Mouse (Mus musculus) stomach, embryonic 16.5 days (tissue): Measurements from ENCODE around the gene Rhbdl3. TPM values are rescaled to one million over a fixed set of nuclear protein-coding genes. Genes with fewer than 3 reads are reported as not detected.

Source experiments
- ATAC-seq: fragments of 200-750 bp; cut with Nextera tagmentation; 2 replicates; pipeline ENCODE4 v1.8.0; 2017; ENCODE audit warnings: moderate number of reproducible peaks, moderate TSS enrichment; ENCODE audit not compliant: insufficient read depth, low FRiP score
- H3K27ac ChIP-seq: fragments of 300-500 bp; sonication (generic); 2 replicates; pipeline ENCODE4 v1.5.1; 2014; ENCODE audit warnings: low read length
- H3K27me3 ChIP-seq: fragments of 300-500 bp; sonication (generic); 2 replicates; pipeline ENCODE4 v1.6.1; 2014; ENCODE audit warnings: low read length, control low read depth, mixed read lengths; ENCODE audit not compliant: control insufficient read depth, insufficient read depth
- H3K36me3 ChIP-seq: fragments of 300-500 bp; sonication (generic); 2 replicates; pipeline ENCODE4 v1.6.1; 2014; ENCODE audit warnings: low read length; ENCODE audit not compliant: control insufficient read depth, insufficient read depth
- H3K4me1 ChIP-seq: fragments of 300-500 bp; sonication (generic); 2 replicates; pipeline ENCODE4 v1.6.1; 2014; ENCODE audit warnings: low read length, control low read depth, mixed read lengths; ENCODE audit not compliant: control insufficient read depth, insufficient read depth
- H3K4me2 ChIP-seq: fragments of 300-500 bp; sonication (generic); 2 replicates; pipeline ENCODE4 v1.6.1; 2014; ENCODE audit warnings: low read depth, low read length, mixed read lengths
- H3K4me3 ChIP-seq: fragments of 300-500 bp; sonication (generic); replicated peaks from 2 replicates; pipeline ENCODE4 v1.5.1; 2014; ENCODE audit warnings: mild to moderate bottlenecking, low read length
- H3K9ac ChIP-seq: fragments of 300-500 bp; sonication (generic); 2 replicates; pipeline ENCODE4 v1.6.1; 2014; ENCODE audit warnings: low read length
- H3K9me3 ChIP-seq: fragments of 300-500 bp; sonication (generic); replicated peaks from 2 replicates; pipeline ENCODE4 v1.6.1; 2016; ENCODE audit warnings: low read length, control low read depth; ENCODE audit not compliant: control insufficient read depth
- WGBS: fragments of 180-500 bp; shearing (Covaris S2); extraction: QIAGEN DNeasy Blood & Tissue Kit; methylation state at CpG from one replicate; pipeline ENCODE4 v1.1.7; 2014; 5-methylcytosine and 5-hydroxymethylcytosine counted together
- polyA plus RNA-seq: library from polyadenylated mRNA; unstranded; fragments of >200 nt; fragmentation: Nextera tagmentation; extraction: Ambion mirVana; gene quantifications from 2 replicates; pipeline ENCODE4 v1.2.1, GENCODE M21; 2015

Rhbdl3 gene
- polyA plus RNA-seq, 1 experiment from 2014 or later = 3.8 TPM

- Histone ChIP-seq H3K4me3 (no peak overlapping the region), H3K9ac (no peak overlapping the region), H3K9me3 (no peaks in the 10 kb centered on the region), H3K36me3 (no peaks in the 10 kb centered on the region), H3K4me2 (no peak overlapping the region), H3K4me1 (no peaks in the 10 kb centered on the region), H3K27me3 (no peaks in the 10 kb centered on the region), H3K27ac (no peak overlapping the region)
- WGBS = 83% methylated on average over 6 of the region's 6 CpGs
- ATAC-seq = no peak
These were observed 23.9 kb downstream of the Rhbdl3 start for GRCm38 (mm10) chr11:80324636-80325035.

GRCm38 (mm10) chr11:80332709-80333400 is 32.1 kb downstream of the Rhbdl3 start:
- Histone ChIP-seq H3K9me3 (no peaks in the 10 kb centered on the region), H3K4me3 (no peak overlapping the region), H3K9ac (no peak overlapping the region), H3K27me3 (no peaks in the 10 kb centered on the region), H3K36me3 (no peaks in the 10 kb centered on the region), H3K4me2 (no peak overlapping the region), H3K27ac (no peak overlapping the region), H3K4me1 (no peaks in the 10 kb centered on the region)
- 59% methylated on average over 12 of the region's 12 CpGs for WGBS
- no peak for ATAC-seq

- Histone ChIP-seq H3K36me3 (no peaks in the 10 kb centered on the region), H3K27me3 (no peaks in the 10 kb centered on the region), H3K9me3 (no peaks in the 10 kb centered on the region), H3K4me2 (no peak overlapping the region), H3K4me3 (no peak overlapping the region), H3K9ac (no peak overlapping the region), H3K4me1 (no peaks in the 10 kb centered on the region), H3K27ac (no peak overlapping the region)
- 9% methylated on average over 7 of the region's 7 CpGs for WGBS
- no peak for ATAC-seq
These were observed 35.1 kb downstream of the Rhbdl3 start for GRCm38 (mm10) chr11:80335609-80336350.

- H3K36me3 ChIP-seq = no peaks in the 10 kb centered on the region
- no peaks in the 10 kb centered on the region for H3K9me3 ChIP-seq
- no peak overlapping the region for H3K4me2 ChIP-seq
- no peak for ATAC-seq
- 23% methylated on average over 6 of the region's 6 CpGs for WGBS
- no peaks in the 10 kb centered on the region for H3K4me1 ChIP-seq
- no peaks in the 10 kb centered on the region for H3K27me3 ChIP-seq
- no peak overlapping the region for H3K4me3 ChIP-seq
- no peak overlapping the region for H3K27ac ChIP-seq
- H3K9ac ChIP-seq = no peak overlapping the region
These were observed 35.6 kb downstream of the Rhbdl3 start for GRCm38 (mm10) chr11:80336351-80336730.

GRCm38 (mm10) chr11:80342482-80342881 is 41.8 kb downstream of the Rhbdl3 start:
- H3K4me3 ChIP-seq = no peak overlapping the region
- no peak overlapping the region for H3K4me2 ChIP-seq
- no peaks in the 10 kb centered on the region for H3K27me3 ChIP-seq
- no peaks in the 10 kb centered on the region for H3K9me3 ChIP-seq
- H3K4me1 ChIP-seq = no peaks in the 10 kb centered on the region
- 26% methylated on average over 2 of the region's 2 CpGs for WGBS
- H3K9ac ChIP-seq = no peak overlapping the region
- no peaks in the 10 kb centered on the region for H3K36me3 ChIP-seq
- ATAC-seq = no peak
- no peak overlapping the region for H3K27ac ChIP-seq

- Histone ChIP-seq H3K4me3 (no peak overlapping the region), H3K4me2 (no peak overlapping the region), H3K27ac (no peak overlapping the region), H3K36me3 (no peaks in the 10 kb centered on the region), H3K4me1 (no peaks in the 10 kb centered on the region), H3K27me3 (no peaks in the 10 kb centered on the region), H3K9ac (no peak overlapping the region), H3K9me3 (no peaks in the 10 kb centered on the region)
- no peak for ATAC-seq
- WGBS = 69% methylated on average over 5 of the region's 5 CpGs
These were observed 51.2 kb downstream of the Rhbdl3 start for GRCm38 (mm10) chr11:80351832-80352430.

- ATAC-seq = no peak
- Histone ChIP-seq H3K9ac (no peak overlapping the region), H3K4me2 (no peak overlapping the region), H3K9me3 (no peaks in the 10 kb centered on the region), H3K27ac (no peak overlapping the region), H3K36me3 (no peaks in the 10 kb centered on the region), H3K27me3 (no peaks in the 10 kb centered on the region), H3K4me1 (no peaks in the 10 kb centered on the region), H3K4me3 (no peak overlapping the region)
- WGBS = 44% methylated on average over 4 of the region's 4 CpGs
These were observed 54.1 kb downstream of the Rhbdl3 start for GRCm38 (mm10) chr11:80354832-80355231.

GRCm38 (mm10) chr11:80368949-80369348 is 68.2 kb downstream of the Rhbdl3 start:
- Histone ChIP-seq H3K4me3 (no peak overlapping the region), H3K27ac (no peak overlapping the region), H3K4me2 (no peak overlapping the region), H3K4me1 (no peaks in the 10 kb centered on the region), H3K36me3 (0 out of 2 replicates have a peak, but pooled peaks cover 8% of the 10 kb centered on the region), H3K9me3 (no peaks in the 10 kb centered on the region), H3K27me3 (no peaks in the 10 kb centered on the region), H3K9ac (no peak overlapping the region)
- WGBS = 80% methylated on average over 1 of the region's 1 CpGs
- ATAC-seq = no peak

- Histone ChIP-seq H3K36me3 (no peaks in the 10 kb centered on the region), H3K27me3 (no peaks in the 10 kb centered on the region), H3K9me3 (no peaks in the 10 kb centered on the region), H3K9ac (no peak overlapping the region), H3K27ac (no peak overlapping the region), H3K4me3 (no peak overlapping the region), H3K4me1 (no peaks in the 10 kb centered on the region), H3K4me2 (0 out of 2 replicates have a peak overlapping the region, but pooled peaks have one; percentile 65)
- no peak for ATAC-seq
- whole genome bisulfite sequencing = 45% methylated on average over 4 of the region's 4 CpGs
These were observed 75.9 kb downstream of the Rhbdl3 start for GRCm38 (mm10) chr11:80376651-80377050.
